Comparison of ENCODE assay signal across 24 mouse cellular contexts in genomic region chr3:89293247-89293918, GRCm38 (mm10). TPM values are rescaled to one million over a fixed set of nuclear protein-coding genes. Genes with fewer than 3 reads are reported as not detected.
DNase-seq lines count a peak whose midpoint lies in the region; ATAC-seq and TF ChIP-seq lines count a peak whose summit lies in the region.
"Had no signal": no experiment of that assay in that cellular context is flagged by ENCODE, and none has a peak within 500 bp of the region (broad histone marks: within the 10 kb centered on the region; RNA-seq: fewer than 3 reads in every experiment).

No protein-coding gene starts in this region.

- no peaks in the 10 kb centered on the region for H3K27me3 ChIP-seq in kidney, embryonic 15.5 days
- no peaks in the 10 kb centered on the region for H3K27me3 ChIP-seq in liver, embryonic 14.5 days (ENCODE audit: control insufficient read depth, insufficient read depth, low read length)
- H3K27me3 ChIP-seq in liver, embryonic 11.5 days (replicated peaks; ENCODE audit: control insufficient read depth, insufficient read depth, low read length): 0 out of 2 replicates have a peak, but pooled peaks cover 4% of the 10 kb centered on the region
- no peaks in the 10 kb centered on the region for H3K27me3 ChIP-seq in kidney, postnatal 0 days (ENCODE audit: insufficient read depth, low read length)
- no peaks in the 10 kb centered on the region for H3K27me3 ChIP-seq in liver, postnatal 0 days (ENCODE audit: insufficient read depth, low read length)
- H3K27me3 ChIP-seq in forebrain, embryonic 11.5 days (ENCODE audit: control insufficient read depth, insufficient read depth, low read length): no peaks in the 10 kb centered on the region
- H3K27me3 ChIP-seq: forebrain, embryonic 15.5 days had no signal

- H3K36me3 ChIP-seq in kidney, embryonic 15.5 days: no peaks in the 10 kb centered on the region
- H3K36me3 ChIP-seq in liver, embryonic 14.5 days (replicated peaks; ENCODE audit: control insufficient read depth, insufficient read depth, low read depth): no peaks in the 10 kb centered on the region
- no peaks in the 10 kb centered on the region for H3K36me3 ChIP-seq in liver, embryonic 11.5 days (ENCODE audit: control insufficient read depth, insufficient read depth, low read length)
- no peaks in the 10 kb centered on the region for H3K36me3 ChIP-seq in kidney, postnatal 0 days (ENCODE audit: insufficient read depth, low read length)
- H3K36me3 ChIP-seq in liver, postnatal 0 days (replicated peaks; ENCODE audit: insufficient read depth, low read length): no peaks in the 10 kb centered on the region
- H3K36me3 ChIP-seq in forebrain, embryonic 11.5 days (ENCODE audit: control insufficient read depth, insufficient read depth, low read length): no peaks in the 10 kb centered on the region
- H3K36me3 ChIP-seq: forebrain, embryonic 15.5 days; heart, embryonic 12.5 days; hindbrain, embryonic 10.5 days had no signal

- 89% methylated on average over 11 of the region's 11 CpGs for WGBS in kidney, embryonic 15.5 days
- WGBS in liver, embryonic 14.5 days (ENCODE audit: insufficient replicate concordance): 69% methylated on average over 11 of the region's 11 CpGs
- 83% methylated on average over 11 of the region's 11 CpGs for WGBS in liver, embryonic 11.5 days
- WGBS in kidney, postnatal 0 days: 87% methylated on average over 11 of the region's 11 CpGs
- 58% methylated on average over 11 of the region's 11 CpGs for WGBS in liver, postnatal 0 days (ENCODE audit: insufficient replicate concordance)
- WGBS in forebrain, embryonic 11.5 days: 94% methylated on average over 11 of the region's 11 CpGs

- TF ChIP-seq EP300 in liver, embryonic 14.5 days (IDR thresholded peaks at IDR 0.05; ENCODE audit: low read depth): no peak
- TF ChIP-seq EP300 in liver, postnatal 0 days (IDR thresholded peaks at IDR 0.05; ENCODE audit: low read depth): peak; percentile 62

- H3K4me1 ChIP-seq in kidney, embryonic 15.5 days: peaks cover 23% of the 10 kb centered on the region
- peaks cover 0 to 13% of the 10 kb centered on the region in 2 experiments; a peak in 2 of 4 replicates for H3K4me1 ChIP-seq in liver, embryonic 14.5 days (replicated peaks; ENCODE audit: control insufficient read depth in 2 of 2, insufficient read depth in 2 of 2, low read length in 1 of 2)
- no peaks in the 10 kb centered on the region; the same call in 1 of the 2 replicates for H3K4me1 ChIP-seq in liver, embryonic 11.5 days (replicated peaks; ENCODE audit: control insufficient read depth, insufficient read depth, low read length)
- peaks cover 4% of the 10 kb centered on the region; the same call in 1 of the 2 replicates for H3K4me1 ChIP-seq in kidney, postnatal 0 days (replicated peaks; ENCODE audit: insufficient read depth, low read length)
- peaks cover 12% of the 10 kb centered on the region; the same call in 1 of the 2 replicates for H3K4me1 ChIP-seq in liver, postnatal 0 days (ENCODE audit: insufficient read depth)
- H3K4me1 ChIP-seq in forebrain, embryonic 11.5 days (replicated peaks; ENCODE audit: control insufficient read depth, insufficient read depth, low read length): no peaks in the 10 kb centered on the region

- no peak overlapping the region for H3K9ac ChIP-seq in kidney, embryonic 15.5 days
- no peak overlapping the region for H3K9ac ChIP-seq in liver, embryonic 14.5 days (replicated peaks)
- no peak overlapping the region for H3K9ac ChIP-seq in liver, embryonic 11.5 days (ENCODE audit: low read depth, low read length)
- no peak overlapping the region for H3K9ac ChIP-seq in kidney, postnatal 0 days (ENCODE audit: low read depth, low read length)
- H3K9ac ChIP-seq in liver, postnatal 0 days (replicated peaks): no peak overlapping the region; the same call in 1 of the 2 replicates
- no peak overlapping the region for H3K9ac ChIP-seq in forebrain, embryonic 11.5 days (ENCODE audit: low read length)
- H3K9ac ChIP-seq: forebrain, embryonic 15.5 days; heart, embryonic 12.5 days; lung, embryonic 14.5 days had no signal

- peak; percentile 62 for DNase-seq in kidney, adult 18-20 months
- no peak for DNase-seq in liver, embryonic 14.5 days (ENCODE audit: low read depth in 3 of 3, low spot score in 3 of 3)
- no peak for DNase-seq in liver, embryonic 11.5 days (ENCODE audit: low spot score)
- no peak for DNase-seq in kidney, postnatal 0 days (ENCODE audit: low spot score)
- DNase-seq in liver, postnatal 0 days: peak; percentile 71
- no peak for DNase-seq in right cerebral cortex, postnatal 25 days
- DNase-seq in forebrain, embryonic 11.5 days (ENCODE audit: low spot score): no peak
- DNase-seq: adrenal gland, postnatal 14 days; cerebellum, adult 8-10 months; cerebellum, postnatal 36 days; gastrocnemius, postnatal 10 days; heart, postnatal 10 days; left cerebral cortex, postnatal 4 days; lung, embryonic 14.5 days; lung, postnatal 4 days; midbrain, embryonic 14.5 days; spleen, adult 18-20 months; thymus, postnatal 14 days had no signal

- no peak overlapping the region for H3K4me2 ChIP-seq in kidney, embryonic 15.5 days
- H3K4me2 ChIP-seq in liver, embryonic 14.5 days (ENCODE audit: low read depth): no peak overlapping the region
- no peak overlapping the region for H3K4me2 ChIP-seq in liver, embryonic 11.5 days
- no peak overlapping the region for H3K4me2 ChIP-seq in kidney, postnatal 0 days (ENCODE audit: low read length)
- H3K4me2 ChIP-seq in liver, postnatal 0 days (ENCODE audit: low read depth, low read length): no peak overlapping the region
- no peak overlapping the region for H3K4me2 ChIP-seq in forebrain, embryonic 11.5 days (ENCODE audit: low read depth, low read length, severe bottlenecking)
- H3K4me2 ChIP-seq: forebrain, embryonic 15.5 days; heart, embryonic 12.5 days; lung, embryonic 14.5 days had no signal

- TF ChIP-seq CTCF in liver, embryonic 14.5 days (IDR thresholded peaks at IDR 0.05; ENCODE audit: low read depth): no peak
- TF ChIP-seq CTCF in kidney, postnatal 0 days (IDR thresholded peaks at IDR 0.05; ENCODE audit: low read depth): no peak
- no peak for TF ChIP-seq CTCF in liver, postnatal 0 days (IDR thresholded peaks at IDR 0.05; ENCODE audit: low read depth)

- H3K4me3 ChIP-seq in kidney, embryonic 15.5 days (replicated peaks): no peak overlapping the region
- no peak overlapping the region for H3K4me3 ChIP-seq in liver, embryonic 14.5 days (ENCODE audit: insufficient read depth in 1 of 2, low read depth in 2 of 2, low read length in 2 of 2)
- no peak overlapping the region for H3K4me3 ChIP-seq in liver, embryonic 11.5 days (ENCODE audit: low read depth, low read length)
- H3K4me3 ChIP-seq in kidney, postnatal 0 days (replicated peaks; ENCODE audit: low read depth, low read length): no peak overlapping the region
- no peak overlapping the region for H3K4me3 ChIP-seq in liver, postnatal 0 days (ENCODE audit: low read depth, low read length)
- no peak overlapping the region for H3K4me3 ChIP-seq in forebrain, embryonic 11.5 days (ENCODE audit: low read depth, low read length)
- H3K4me3 ChIP-seq: forebrain, embryonic 15.5 days; heart, embryonic 12.5 days; hindbrain, embryonic 10.5 days; left cerebral cortex, adult 2 months had no signal

- H3K27ac ChIP-seq in kidney, embryonic 15.5 days: no peak overlapping the region
- H3K27ac ChIP-seq in liver, embryonic 14.5 days: no peak overlapping the region
- H3K27ac ChIP-seq in liver, embryonic 11.5 days (ENCODE audit: low read depth, low read length): no peak overlapping the region
- H3K27ac ChIP-seq in kidney, postnatal 0 days: no peak overlapping the region
- H3K27ac ChIP-seq in liver, postnatal 0 days (ENCODE audit: low read depth): peak overlapping the region; percentile 93
- H3K27ac ChIP-seq in forebrain, embryonic 11.5 days (ENCODE audit: low read depth, low read length): no peak overlapping the region
- H3K27ac ChIP-seq: forebrain, embryonic 15.5 days; hindbrain, embryonic 10.5 days; left cerebral cortex, adult 2 months had no signal

- ATAC-seq in kidney, embryonic 15.5 days (replicated peaks; ENCODE audit: low FRiP score): no peak
- peak; percentile 57 for ATAC-seq in liver, embryonic 14.5 days (ENCODE audit: insufficient read depth)
- no peak for ATAC-seq in liver, embryonic 11.5 days (replicated peaks; ENCODE audit: low FRiP score)
- peak; percentile 52; the same call in 1 of the 2 replicates for ATAC-seq in kidney, postnatal 0 days (replicated peaks; ENCODE audit: low FRiP score, low read depth)
- peak; percentile 96 for ATAC-seq in liver, postnatal 0 days
- no peak for ATAC-seq in forebrain, embryonic 11.5 days (replicated peaks; ENCODE audit: low FRiP score)
- ATAC-seq: forebrain, embryonic 15.5 days; hindbrain, embryonic 16.5 days had no signal

- no peaks in the 10 kb centered on the region for H3K9me3 ChIP-seq in kidney, embryonic 15.5 days (replicated peaks)
- H3K9me3 ChIP-seq in liver, embryonic 14.5 days (ENCODE audit: control insufficient read depth, low read length): no peaks in the 10 kb centered on the region
- no peaks in the 10 kb centered on the region for H3K9me3 ChIP-seq in liver, embryonic 11.5 days (ENCODE audit: control insufficient read depth, low read length)
- no peaks in the 10 kb centered on the region for H3K9me3 ChIP-seq in kidney, postnatal 0 days (replicated peaks; ENCODE audit: low read length)
- no peaks in the 10 kb centered on the region for H3K9me3 ChIP-seq in liver, postnatal 0 days (ENCODE audit: low read length)
- no peaks in the 10 kb centered on the region for H3K9me3 ChIP-seq in forebrain, embryonic 11.5 days (ENCODE audit: control insufficient read depth, low read length)
- H3K9me3 ChIP-seq: forebrain, embryonic 15.5 days; heart, embryonic 12.5 days; hindbrain, embryonic 10.5 days had no signal

RNA-seq across cellular contexts. Expression of gene Efna1, which starts 12.4 kb away (rescaled TPM):
- polyA plus RNA-seq in kidney, embryonic 15.5 days (2015; fragmentation: Nextera tagmentation; extraction: Ambion mirVana): 66.0 and 66.6 TPM in 2 replicates
- 3.6 and 3.7 TPM in 2 replicates for polyA plus RNA-seq in liver, embryonic 14.5 days (2012; rRNA removed)
- polyA plus RNA-seq in liver, embryonic 14.5 days (2014; fragmentation: Nextera tagmentation; extraction: Ambion mirVana): 2.9 TPM in 2 replicates
- 11.4 and 11.8 TPM in 2 replicates for polyA plus RNA-seq in liver, embryonic 11.5 days (2014; fragmentation: Nextera tagmentation; extraction: Ambion mirVana)
- polyA plus RNA-seq in kidney, postnatal 0 days (2015; fragmentation: Nextera tagmentation; extraction: Ambion mirVana): 79.5 and 83.5 TPM in 2 replicates
- 22.1 and 27.8 TPM in 2 replicates for polyA plus RNA-seq in liver, postnatal 0 days (2015; fragmentation: Nextera tagmentation; extraction: Ambion mirVana)
- polyA plus RNA-seq in forebrain, embryonic 11.5 days (2014; fragmentation: Nextera tagmentation; extraction: Ambion mirVana): 10.8 and 11.4 TPM in 2 replicates

RNA-seq across cellular contexts. Expression of gene Slc50a1, which starts 23.0 kb away (rescaled TPM):
- 58.0 and 59.9 TPM in 2 replicates for polyA plus RNA-seq in kidney, embryonic 15.5 days (2015; fragmentation: Nextera tagmentation; extraction: Ambion mirVana)
- polyA plus RNA-seq in liver, embryonic 14.5 days (2012; rRNA removed): 16.5 and 21.8 TPM in 2 replicates
- 17.3 and 18.7 TPM in 2 replicates for polyA plus RNA-seq in liver, embryonic 14.5 days (2014; fragmentation: Nextera tagmentation; extraction: Ambion mirVana)
- 25.3 and 31.5 TPM in 2 replicates for polyA plus RNA-seq in liver, embryonic 11.5 days (2014; fragmentation: Nextera tagmentation; extraction: Ambion mirVana)
- polyA plus RNA-seq in kidney, postnatal 0 days (2015; fragmentation: Nextera tagmentation; extraction: Ambion mirVana): 75.8 and 82.2 TPM in 2 replicates
- 18.3 and 19.6 TPM in 2 replicates for polyA plus RNA-seq in liver, postnatal 0 days (2015; fragmentation: Nextera tagmentation; extraction: Ambion mirVana)
- 28.4 and 31.8 TPM in 2 replicates for polyA plus RNA-seq in forebrain, embryonic 11.5 days (2014; fragmentation: Nextera tagmentation; extraction: Ambion mirVana)

RNA-seq across cellular contexts. Expression of gene Efna3, which starts 29.4 kb away (rescaled TPM):
- polyA plus RNA-seq in kidney, embryonic 15.5 days (2015; fragmentation: Nextera tagmentation; extraction: Ambion mirVana): 9.3 and 11.9 TPM in 2 replicates
- 0.06 and 0.13 TPM in 2 replicates for polyA plus RNA-seq in liver, embryonic 14.5 days (2012; rRNA removed)
- polyA plus RNA-seq in liver, embryonic 14.5 days (2014; fragmentation: Nextera tagmentation; extraction: Ambion mirVana): 0.05 and 0.08 TPM in 2 replicates
- 2.1 and 3.9 TPM in 2 replicates for polyA plus RNA-seq in liver, embryonic 11.5 days (2014; fragmentation: Nextera tagmentation; extraction: Ambion mirVana)
- 4.2 and 6.1 TPM in 2 replicates for polyA plus RNA-seq in kidney, postnatal 0 days (2015; fragmentation: Nextera tagmentation; extraction: Ambion mirVana)
- polyA plus RNA-seq in liver, postnatal 0 days (2015; fragmentation: Nextera tagmentation; extraction: Ambion mirVana): not detected in 2 replicates
- polyA plus RNA-seq in forebrain, embryonic 11.5 days (2014; fragmentation: Nextera tagmentation; extraction: Ambion mirVana): 6.6 and 7.7 TPM in 2 replicates

RNA-seq across cellular contexts. Expression of gene Dpm3, which starts 34.2 kb away (rescaled TPM):
- 149 and 153 TPM in 2 replicates for polyA plus RNA-seq in kidney, embryonic 15.5 days (2015; fragmentation: Nextera tagmentation; extraction: Ambion mirVana)
- polyA plus RNA-seq in liver, embryonic 14.5 days (2012; rRNA removed): 89.7 and 115 TPM in 2 replicates
- 64.3 and 65.8 TPM in 2 replicates for polyA plus RNA-seq in liver, embryonic 14.5 days (2014; fragmentation: Nextera tagmentation; extraction: Ambion mirVana)
- 106 and 118 TPM in 2 replicates for polyA plus RNA-seq in liver, embryonic 11.5 days (2014; fragmentation: Nextera tagmentation; extraction: Ambion mirVana)
- polyA plus RNA-seq in kidney, postnatal 0 days (2015; fragmentation: Nextera tagmentation; extraction: Ambion mirVana): 148 and 182 TPM in 2 replicates
- 63.2 and 73.2 TPM in 2 replicates for polyA plus RNA-seq in liver, postnatal 0 days (2015; fragmentation: Nextera tagmentation; extraction: Ambion mirVana)
- 79.0 and 83.9 TPM in 2 replicates for polyA plus RNA-seq in forebrain, embryonic 11.5 days (2014; fragmentation: Nextera tagmentation; extraction: Ambion mirVana)

RNA-seq across cellular contexts. Expression of gene Efna4, which starts 44.4 kb away (rescaled TPM):
- polyA plus RNA-seq in kidney, embryonic 15.5 days (2015; fragmentation: Nextera tagmentation; extraction: Ambion mirVana): 29.8 and 31.5 TPM in 2 replicates
- polyA plus RNA-seq in liver, embryonic 14.5 days (2012; rRNA removed): 0.81 and 0.92 TPM in 2 replicates
- polyA plus RNA-seq in liver, embryonic 14.5 days (2014; fragmentation: Nextera tagmentation; extraction: Ambion mirVana): 0.62 and 0.78 TPM in 2 replicates
- polyA plus RNA-seq in liver, embryonic 11.5 days (2014; fragmentation: Nextera tagmentation; extraction: Ambion mirVana): 6.5 and 6.9 TPM in 2 replicates
- polyA plus RNA-seq in kidney, postnatal 0 days (2015; fragmentation: Nextera tagmentation; extraction: Ambion mirVana): 24.4 and 25.4 TPM in 2 replicates
- 0.36 and 0.56 TPM in 2 replicates for polyA plus RNA-seq in liver, postnatal 0 days (2015; fragmentation: Nextera tagmentation; extraction: Ambion mirVana)
- 17.1 and 20.7 TPM in 2 replicates for polyA plus RNA-seq in forebrain, embryonic 11.5 days (2014; fragmentation: Nextera tagmentation; extraction: Ambion mirVana)

Comparison
In these comparisons a context has a peak if more than half of its experiments do, and no peak if none do; other contexts are left out.
1. DNase-seq: peak in kidney, adult 18-20 months (single experiment) and liver, postnatal 0 days (single experiment); none in liver, embryonic 14.5 days (0 of 3), liver, embryonic 11.5 days (single experiment), kidney, postnatal 0 days (single experiment), right cerebral cortex, postnatal 25 days (single experiment) and forebrain, embryonic 11.5 days (single experiment).
2. ATAC-seq: peak in liver, embryonic 14.5 days (single experiment), kidney, postnatal 0 days (single experiment) and liver, postnatal 0 days (single experiment); none in kidney, embryonic 15.5 days (single experiment), liver, embryonic 11.5 days (single experiment) and forebrain, embryonic 11.5 days (single experiment).